Mouse (Mus musculus): ENCODE data around the gene Fam104a. TPM values are rescaled to one million over a fixed set of nuclear protein-coding genes. Genes with fewer than 3 reads are reported as not detected.
"Not testable (repeated sequence)": the region's sequence is repeated elsewhere in the genome, so short reads cannot be mapped to it uniquely, and the experiment has no call there.

Fam104a gene
- total RNA-seq, 2 experiments from 2014 or later = 26.5 to 26.6 TPM

- DNase-seq = no peak
Observed at GRCm38 (mm10) chr11:113661835-113662351, 22.1 kb downstream of the Fam104a start.

DNA sequence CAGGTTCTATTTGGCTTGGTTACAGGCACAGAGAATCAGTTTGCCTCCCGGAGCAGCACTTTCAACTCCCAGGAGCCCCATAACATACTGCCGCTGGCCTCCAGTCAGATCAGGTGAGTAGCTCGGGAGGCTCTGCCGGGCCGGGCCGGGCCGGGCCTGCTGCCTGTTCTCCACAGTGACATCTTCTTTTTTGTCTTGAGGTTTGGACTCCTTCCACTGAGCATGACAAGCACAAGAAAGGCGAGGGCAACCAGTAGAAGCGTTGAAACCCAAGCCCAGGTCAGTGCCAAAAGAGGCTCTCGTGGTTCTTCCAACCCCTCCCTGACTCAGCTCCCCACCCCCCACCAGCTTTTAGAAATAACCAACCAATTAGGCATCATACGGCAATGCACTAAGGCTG is 23.0 kb downstream of the Fam104a start:
- no peak for DNase-seq

DNA sequence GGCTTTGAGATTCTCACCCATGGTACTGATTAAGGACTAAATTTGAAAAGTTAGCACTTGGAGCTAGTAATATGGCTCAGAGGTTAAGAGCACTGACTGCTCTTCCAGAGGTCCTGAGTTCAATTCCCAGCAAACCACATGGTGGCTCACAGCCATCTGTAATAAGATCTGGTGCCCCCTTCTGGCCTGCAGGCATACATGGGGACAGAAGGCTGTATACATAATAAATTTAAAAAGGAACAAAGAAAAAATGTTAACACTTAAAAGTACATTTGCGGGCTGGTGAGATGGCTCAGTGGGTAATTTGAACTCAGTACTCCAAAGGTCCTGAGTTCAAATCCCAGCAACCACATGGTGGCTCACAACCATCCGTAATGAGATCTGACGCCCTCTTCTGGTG is 23.7 kb downstream of the Fam104a start:
- not testable (repeated sequence) for DNase-seq

DNA sequence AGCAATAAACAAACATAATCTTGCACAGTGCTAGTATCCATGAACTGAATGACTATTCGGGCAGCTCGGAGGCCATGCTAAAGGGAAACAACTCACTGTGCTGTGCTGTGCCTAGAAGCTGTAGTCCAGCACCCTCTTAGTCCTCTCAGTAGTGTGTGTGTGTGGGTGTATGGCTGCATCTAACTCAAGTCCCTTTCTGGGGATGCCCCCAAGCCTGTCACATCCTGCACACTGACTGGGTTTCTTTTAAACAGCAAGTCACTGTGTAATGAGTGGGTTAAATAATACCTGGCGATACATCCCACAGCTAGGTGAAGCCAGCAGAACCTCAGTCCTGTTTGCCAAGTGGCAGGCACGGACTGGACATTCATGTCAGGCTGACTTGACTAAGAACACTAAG is 25.2 kb downstream of the Fam104a start:
- no peak for DNase-seq

GRCm38 (mm10) chr11:113658319-113658718 is 25.6 kb downstream of the Fam104a start:
- DNase-seq = no peak

DNA sequence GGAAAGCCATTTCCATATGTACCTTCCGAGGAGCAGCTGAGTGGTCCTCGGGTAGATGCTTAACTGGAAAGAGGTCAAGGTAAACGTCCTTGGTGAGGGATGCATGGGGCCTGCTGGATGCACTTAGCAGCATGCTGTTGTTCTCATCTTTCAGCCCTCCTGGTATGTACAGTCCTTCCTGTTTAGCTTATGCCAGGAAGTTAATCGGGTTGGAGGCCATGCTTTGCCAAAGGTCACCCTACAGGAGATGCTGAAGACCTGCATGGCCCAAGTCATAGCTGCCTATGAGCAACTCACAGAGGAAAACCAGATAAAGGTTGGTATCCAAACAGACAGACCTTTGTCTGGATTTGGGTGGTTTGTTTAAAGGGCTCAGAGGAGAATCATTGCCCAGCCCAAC is 26.7 kb downstream of the Fam104a start:
- DNase-seq = no peak

GRCm38 (mm10) chr11:113656511-113656932 is 27.4 kb downstream of the Fam104a start:
- DNase-seq = no peak

- no peak for DNase-seq
Observed at GRCm38 (mm10) chr11:113654561-113655270, 29.2 kb downstream of the Fam104a start.

- DNase-seq = no peak
Observed at GRCm38 (mm10) chr11:113654105-113654504, 29.9 kb downstream of the Fam104a start.

- no peak for DNase-seq
Observed at GRCm38 (mm10) chr11:113652516-113652915, 31.4 kb downstream of the Fam104a start.

DNA sequence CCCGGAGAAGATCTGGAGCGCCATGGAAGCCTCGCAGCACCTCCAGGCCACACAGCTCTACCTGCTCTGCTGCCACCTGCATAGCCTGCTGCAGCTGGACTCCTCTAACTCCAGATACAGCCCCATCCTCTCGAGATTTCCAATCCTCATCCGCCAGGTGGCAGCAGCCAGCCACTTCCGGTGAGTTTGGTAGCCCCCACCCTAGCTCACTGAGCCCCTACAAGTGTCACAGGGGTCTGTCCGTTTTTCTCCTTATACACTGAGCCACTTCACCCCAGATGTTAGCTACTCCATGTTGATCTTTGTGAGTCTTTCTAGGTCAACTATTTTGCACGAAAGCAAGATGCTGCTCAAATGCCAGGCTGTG is 32.1 kb downstream of the Fam104a start:
- no peak for DNase-seq

- DNase-seq = no peak
Observed at GRCm38 (mm10) chr11:113651206-113651906, 32.6 kb downstream of the Fam104a start.

DNA sequence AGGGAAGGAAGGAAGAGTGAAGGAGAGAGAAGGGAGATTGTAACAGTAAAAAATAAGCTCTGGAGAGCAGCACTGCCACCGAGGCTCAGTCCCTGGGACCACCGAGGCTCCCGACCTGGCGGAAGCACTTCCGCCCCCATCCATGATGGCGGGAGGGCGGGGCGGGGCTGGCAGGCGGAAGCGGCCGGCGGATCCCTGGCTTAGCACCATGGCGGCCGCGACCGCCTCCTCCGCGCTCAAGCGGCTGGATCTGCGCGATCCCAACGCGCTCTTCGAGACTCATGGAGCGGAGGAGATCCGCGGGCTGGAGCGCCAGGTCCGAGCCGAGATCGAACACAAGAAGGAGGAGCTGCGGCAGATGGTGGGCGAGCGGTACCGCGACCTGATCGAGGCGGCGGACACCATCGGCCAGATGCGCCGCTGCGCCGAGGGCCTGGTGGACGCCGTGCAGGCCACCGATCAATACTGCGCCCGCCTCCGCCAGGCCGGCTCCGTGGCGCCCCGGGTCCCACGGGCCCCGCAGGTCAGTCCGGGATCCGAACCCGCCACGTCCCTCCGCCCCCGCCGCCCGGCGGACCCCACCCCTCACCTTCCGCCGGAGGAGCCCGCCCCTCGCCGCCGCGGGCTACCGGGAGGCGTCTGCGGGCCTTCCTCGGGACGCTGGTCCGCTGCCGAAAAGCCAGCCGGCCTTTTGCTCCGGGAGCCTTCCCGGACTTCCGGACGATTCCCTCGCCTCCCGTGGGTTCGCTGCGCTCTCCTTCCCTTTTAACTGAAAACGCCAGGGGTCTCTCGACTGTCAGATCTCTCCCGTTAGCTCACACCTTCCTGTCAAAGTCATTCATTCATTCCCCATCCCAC is 34.4 kb downstream of the Fam104a start, which contains the start of gene Slc39a11:
Slc39a11 (minus strand) TSS at position 727 of the 858 bp plus-strand sequence.
- peak; percentile 66 for DNase-seq

DNA sequence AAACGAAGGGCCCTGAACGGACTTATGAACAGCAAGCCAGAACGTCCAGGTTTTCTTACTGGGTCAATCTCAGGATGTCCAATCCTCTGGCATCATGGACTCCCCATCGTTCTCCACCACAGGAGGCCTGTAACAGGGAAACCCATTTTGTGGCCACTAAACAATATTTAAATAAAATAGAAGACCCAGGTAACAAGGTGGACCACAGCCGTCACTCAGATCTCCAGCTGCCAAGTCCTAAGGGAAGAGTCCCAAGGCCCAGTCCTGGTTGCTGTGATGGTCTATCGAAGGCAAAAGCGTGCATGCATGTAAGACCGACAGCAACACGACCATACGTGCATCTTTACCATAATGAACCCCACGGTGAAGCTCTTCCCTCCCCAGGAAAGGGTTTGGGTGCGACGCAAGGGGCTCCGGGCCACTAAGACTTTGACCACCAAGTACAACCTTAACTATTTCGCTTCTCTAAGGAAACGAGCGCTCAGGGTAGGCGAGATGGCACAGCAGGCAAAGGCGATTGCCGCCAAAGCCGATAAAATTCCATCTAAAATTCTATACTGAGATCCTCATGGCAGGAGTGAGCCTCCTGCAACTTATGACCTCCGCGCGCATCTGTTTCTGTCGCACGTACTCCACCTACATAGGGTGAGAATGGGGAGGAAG is 35.1 kb downstream of the Fam104a start, which contains the start of gene Cog1:
Cog1 (plus strand) TSS at position 480 of the 663 bp plus-strand sequence.
- DNase-seq = no peak

DNA sequence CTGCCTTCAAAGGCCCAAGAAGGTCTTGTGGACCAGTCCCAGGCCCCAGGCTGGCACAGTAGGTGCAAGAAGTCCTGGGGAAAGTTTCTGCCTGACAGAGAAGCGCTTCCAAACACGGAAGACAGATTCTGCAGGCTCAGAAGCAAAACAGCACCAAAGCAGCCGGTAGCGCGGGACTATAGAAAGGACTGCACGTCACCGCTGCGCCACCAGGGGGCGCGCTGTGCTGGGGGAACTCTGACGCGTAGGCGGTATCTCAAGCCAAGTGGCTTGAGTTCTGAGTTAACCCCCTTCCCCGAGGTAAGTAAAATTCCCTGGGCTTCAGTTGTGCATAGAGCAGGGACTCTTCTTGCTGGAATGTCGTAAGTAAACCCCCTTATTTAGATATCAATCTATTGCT is 35.8 kb downstream of the Fam104a start:
- DNase-seq = peak; percentile 82 to 84

GRCm38 (mm10) chr11:113645181-113645580 is 38.8 kb downstream of the Fam104a start:
- no peak for DNase-seq

GRCm38 (mm10) chr11:113638680-113639079 is 45.3 kb downstream of the Fam104a start:
- DNase-seq = no peak

DNA sequence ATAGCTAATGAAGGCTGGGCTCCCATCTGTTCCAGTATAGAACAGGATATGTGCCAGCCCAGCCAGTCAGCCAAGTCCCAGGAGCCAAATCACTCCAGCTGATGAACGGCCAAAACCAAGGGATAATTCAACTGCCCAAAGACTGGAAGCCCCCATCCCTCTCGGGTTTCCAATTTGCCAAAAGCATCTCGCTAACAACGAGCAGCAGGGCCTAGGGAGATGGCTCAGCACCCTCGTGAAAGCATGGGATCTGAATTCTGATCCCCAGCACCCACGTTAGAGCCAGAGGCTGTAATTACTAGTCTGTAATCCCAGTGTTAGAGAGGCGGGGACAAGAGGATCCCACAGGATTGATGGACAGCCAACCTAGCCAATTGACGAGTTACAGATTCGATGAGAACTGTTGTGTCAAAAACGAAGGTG is 49.2 kb downstream of the Fam104a start:
- no peak for DNase-seq

DNA sequence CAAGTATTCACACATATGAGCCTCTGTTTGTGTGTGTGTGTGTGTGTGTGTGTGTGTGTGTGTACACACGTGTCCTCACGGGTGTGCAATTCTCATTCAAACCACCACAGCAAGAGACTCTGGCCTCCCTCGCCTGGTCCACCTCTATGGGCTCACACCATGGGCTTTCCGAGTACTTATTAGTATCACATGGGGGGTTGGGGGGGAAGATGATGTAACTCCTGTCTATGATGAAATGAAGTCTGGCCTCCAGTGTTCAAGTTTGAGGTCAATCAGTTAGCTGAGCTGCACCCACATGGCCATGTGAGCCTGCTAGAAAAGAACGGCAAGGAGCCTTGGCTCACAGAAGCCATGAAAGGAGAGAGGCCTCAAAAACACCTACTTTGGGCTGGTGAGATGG is 50.6 kb downstream of the Fam104a start:
- DNase-seq = no peak

DNA sequence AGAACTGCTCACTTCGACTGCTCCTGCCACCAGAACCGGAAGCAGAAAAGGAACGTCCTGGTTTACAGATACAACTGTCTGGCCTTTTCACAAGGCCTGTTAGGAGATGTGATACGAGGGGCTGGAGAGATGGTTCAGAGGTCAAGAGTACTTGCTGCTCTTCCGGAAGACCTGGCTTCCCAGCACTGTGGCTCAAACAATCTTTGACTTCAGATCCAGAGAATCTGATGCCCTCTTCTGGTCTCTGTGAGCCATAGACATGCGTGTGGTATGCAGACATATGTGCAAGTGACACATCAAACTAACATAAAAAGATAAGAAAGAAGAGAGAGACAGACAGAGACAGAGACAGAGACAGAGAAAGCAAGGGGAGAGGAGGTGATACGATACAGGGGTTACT is 51.7 kb downstream of the Fam104a start:
- no peak for DNase-seq

GRCm38 (mm10) chr11:113631862-113632261 is 52.1 kb downstream of the Fam104a start:
- DNase-seq = no peak

- no peak for DNase-seq
Observed at GRCm38 (mm10) chr11:113631302-113631701, 52.7 kb downstream of the Fam104a start.
